Mouse (Mus musculus): ENCODE data around the gene Krtap9-1. TPM values are rescaled to one million over a fixed set of nuclear protein-coding genes. Genes with fewer than 3 reads are reported as not detected.

Krtap9-1 gene
- polyA plus RNA-seq, 1 experiment: not detected

- Histone ChIP-seq H3K4me1 (no peaks in the 10 kb centered on the region), H3K4me3 (replicated peaks) (peak within 1 kb of the TSS; percentile 18), H3K27me3 (replicated peaks) (no peaks in the 10 kb centered on the region), H3K36me3 (replicated peaks; ENCODE audit: low read length) (no peaks in the 10 kb centered on the region), H3K9me3 (no peaks in the 10 kb centered on the region)
- TF ChIP-seq FLI1 (IDR thresholded peaks at IDR 0.05; ENCODE audit: low read length) (no peak), GATA1 (IDR thresholded peaks at IDR 0.05; ENCODE audit: borderline replicate concordance, low read length) (no peak)
Measured at GRCm38 (mm10) chr11:99914451-99914850, 41.3 kb downstream of the Krtap9-1 start, which contains the start of gene Gm11565. Gene Gm11565, plus strand, starts transcription at chr11:99914751.

Other genes with a start within 250 kb of the Krtap9-1 start
- not detected in 2 replicates for gene Krtap4-1, start 245.2 kb upstream of the Krtap9-1 start, polyA plus RNA-seq (2012; ENCODE audit: insufficient read depth, low replicate concordance)
- gene Krtap4-2, start 238.3 kb upstream of the Krtap9-1 start, polyA plus RNA-seq (2012; ENCODE audit: insufficient read depth, low replicate concordance): not detected in 2 replicates
- gene Krtap4-7, start 229.3 kb upstream of the Krtap9-1 start, polyA plus RNA-seq (2012; ENCODE audit: insufficient read depth, low replicate concordance): not detected in 2 replicates
- not detected in 2 replicates for gene Gm11555, start 223.2 kb upstream of the Krtap9-1 start, polyA plus RNA-seq (2012; ENCODE audit: insufficient read depth, low replicate concordance)
- not detected in 2 replicates for gene Gm11563, start 214.4 kb upstream of the Krtap9-1 start, polyA plus RNA-seq (2012; ENCODE audit: insufficient read depth, low replicate concordance)
- not detected in 2 replicates for gene Krtap4-6, start 207.4 kb upstream of the Krtap9-1 start, polyA plus RNA-seq (2012; ENCODE audit: insufficient read depth, low replicate concordance)
- not detected in 2 replicates for gene Gm14190, start 182.6 kb upstream of the Krtap9-1 start, polyA plus RNA-seq (2012; ENCODE audit: insufficient read depth, low replicate concordance)
- gene Gm14180, start 139.1 kb upstream of the Krtap9-1 start, polyA plus RNA-seq (2012; ENCODE audit: insufficient read depth, low replicate concordance): not detected in 2 replicates
- gene Gm11595, start 100.5 kb upstream of the Krtap9-1 start, polyA plus RNA-seq (2012; ENCODE audit: insufficient read depth, low replicate concordance): not detected in 2 replicates
- gene Krtap4-8, start 92.7 kb upstream of the Krtap9-1 start, polyA plus RNA-seq (2012; ENCODE audit: insufficient read depth, low replicate concordance): not detected in 2 replicates
- not detected in 2 replicates for gene Krtap4-9, start 88.2 kb upstream of the Krtap9-1 start, polyA plus RNA-seq (2012; ENCODE audit: insufficient read depth, low replicate concordance)
- not detected in 2 replicates for gene Gm11596, start 79.9 kb upstream of the Krtap9-1 start, polyA plus RNA-seq (2012; ENCODE audit: insufficient read depth, low replicate concordance)
- not detected in 2 replicates for gene Gm11569, start 74.5 kb upstream of the Krtap9-1 start, polyA plus RNA-seq (2012; ENCODE audit: insufficient read depth, low replicate concordance)
- gene Gm11554, start 68.9 kb upstream of the Krtap9-1 start, polyA plus RNA-seq (2012; ENCODE audit: insufficient read depth, low replicate concordance): not detected in 2 replicates
- gene Krtap4-13, start 63.5 kb upstream of the Krtap9-1 start, polyA plus RNA-seq (2012; ENCODE audit: insufficient read depth, low replicate concordance): not detected in 2 replicates
- gene Gm11564, start 57.7 kb upstream of the Krtap9-1 start, polyA plus RNA-seq (2012; ENCODE audit: insufficient read depth, low replicate concordance): not detected in 2 replicates
- not detected in 2 replicates for gene 2300003K06Rik, start 35.3 kb upstream of the Krtap9-1 start, polyA plus RNA-seq (2012; ENCODE audit: insufficient read depth, low replicate concordance)
- gene Krtap4-16, start 21.8 kb upstream of the Krtap9-1 start, polyA plus RNA-seq (2012; ENCODE audit: insufficient read depth, low replicate concordance): not detected in 2 replicates
- not detected in 2 replicates for gene Gm11568, start 15.5 kb upstream of the Krtap9-1 start, polyA plus RNA-seq (2012; ENCODE audit: insufficient read depth, low replicate concordance)
- not detected in 2 replicates for gene Gm11559, start 8.9 kb upstream of the Krtap9-1 start, polyA plus RNA-seq (2012; ENCODE audit: insufficient read depth, low replicate concordance)
- not detected in 2 replicates for gene Gm11567, start 5.8 kb downstream of the Krtap9-1 start, polyA plus RNA-seq (2012; ENCODE audit: insufficient read depth, low replicate concordance)
- not detected in 2 replicates for gene Krtap31-1, start 34.5 kb downstream of the Krtap9-1 start, polyA plus RNA-seq (2012; ENCODE audit: insufficient read depth, low replicate concordance)
- not detected in 2 replicates for gene Gm11565, start 41.4 kb downstream of the Krtap9-1 start, polyA plus RNA-seq (2012; ENCODE audit: insufficient read depth, low replicate concordance)
- gene Krtap31-2, start 62.9 kb downstream of the Krtap9-1 start, polyA plus RNA-seq (2012; ENCODE audit: insufficient read depth, low replicate concordance): not detected in 2 replicates
- gene Krtap9-5, start 75.1 kb downstream of the Krtap9-1 start, polyA plus RNA-seq (2012; ENCODE audit: insufficient read depth, low replicate concordance): not detected in 2 replicates
- not detected in 2 replicates for gene Krtap29-1, start 105.7 kb downstream of the Krtap9-1 start, polyA plus RNA-seq (2012; ENCODE audit: insufficient read depth, low replicate concordance)
- not detected in 2 replicates for gene Krtap16-1, start 113.2 kb downstream of the Krtap9-1 start, polyA plus RNA-seq (2012; ENCODE audit: insufficient read depth, low replicate concordance)
- gene Krtap17-1, start 120.6 kb downstream of the Krtap9-1 start, polyA plus RNA-seq (2012; ENCODE audit: insufficient read depth, low replicate concordance): not detected in 2 replicates
- not detected in 2 replicates for gene Krt33a, start 142.8 kb downstream of the Krtap9-1 start, polyA plus RNA-seq (2012; ENCODE audit: insufficient read depth, low replicate concordance)
- not detected in 2 replicates for gene Krt33b, start 156.5 kb downstream of the Krtap9-1 start, polyA plus RNA-seq (2012; ENCODE audit: insufficient read depth, low replicate concordance)
- not detected in 2 replicates for gene Krt34, start 168.2 kb downstream of the Krtap9-1 start, polyA plus RNA-seq (2012; ENCODE audit: insufficient read depth, low replicate concordance)
- gene Krt31, start 177.2 kb downstream of the Krtap9-1 start, polyA plus RNA-seq (2012; ENCODE audit: insufficient read depth, low replicate concordance): not detected in 2 replicates
- gene Krt32, start 214.8 kb downstream of the Krtap9-1 start, polyA plus RNA-seq (2012; ENCODE audit: insufficient read depth, low replicate concordance): not detected in 2 replicates
- not detected in 2 replicates for gene Krt35, start 222.9 kb downstream of the Krtap9-1 start, polyA plus RNA-seq (2012; ENCODE audit: insufficient read depth, low replicate concordance)
- not detected in 2 replicates for gene Krt36, start 232.2 kb downstream of the Krtap9-1 start, polyA plus RNA-seq (2012; ENCODE audit: insufficient read depth, low replicate concordance)
- not detected in 2 replicates for gene Krt13, start 248.2 kb downstream of the Krtap9-1 start, polyA plus RNA-seq (2012; ENCODE audit: insufficient read depth, low replicate concordance)

All from megakaryocyte, embryonic 14.5 days (primary cell).